Mouse (Mus musculus): ENCODE data around the gene Ptk6.

Gene Ptk6

DNA sequence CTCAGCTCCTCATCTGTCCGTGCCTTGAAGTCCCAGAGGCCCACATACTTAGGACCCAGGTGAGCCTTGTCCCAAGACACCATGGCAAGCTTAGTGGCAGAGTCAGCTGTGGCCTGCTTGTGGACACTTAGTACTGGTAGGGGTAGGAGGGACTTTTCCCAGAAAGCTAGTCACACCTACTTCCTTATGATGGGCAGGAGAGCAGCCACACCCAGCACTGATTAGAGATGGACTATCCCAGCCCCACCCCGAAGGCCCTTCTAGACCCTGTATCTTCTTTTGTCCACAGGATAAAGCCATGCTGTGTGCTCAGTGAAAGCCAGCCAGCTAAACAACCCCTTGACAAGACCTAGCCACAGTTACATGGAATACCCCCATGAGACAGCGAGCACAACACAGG, at the start of gene Ptk6:
Gene Ptk6, minus strand, starts transcription at position 368 of the 400 bp plus-strand sequence.
- DNase-seq (ENCODE audit: low spot score in 2 of 2), result no peak

DNA sequence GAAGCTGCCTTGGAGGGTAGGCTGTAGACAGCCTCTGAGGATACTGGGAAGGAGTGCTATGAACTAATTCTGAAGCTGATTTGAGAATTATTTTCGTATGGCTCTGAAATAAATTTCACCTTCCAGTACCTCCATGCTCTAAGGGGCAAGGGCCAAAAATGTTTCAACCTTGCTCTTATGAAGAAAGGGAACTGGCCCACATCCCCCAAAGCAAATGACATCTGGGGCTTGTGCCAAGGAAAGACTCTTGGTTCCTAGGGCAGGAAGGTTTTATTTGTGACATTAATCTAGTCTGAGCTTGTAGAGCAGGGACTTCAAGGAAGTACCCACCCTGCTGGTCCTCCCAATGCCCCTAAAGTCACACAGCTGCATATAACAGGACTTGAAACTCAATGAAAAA, 49.3 kb upstream of the Ptk6 start:
- DNase-seq (ENCODE audit: low spot score in 2 of 2), result no peak

DNA sequence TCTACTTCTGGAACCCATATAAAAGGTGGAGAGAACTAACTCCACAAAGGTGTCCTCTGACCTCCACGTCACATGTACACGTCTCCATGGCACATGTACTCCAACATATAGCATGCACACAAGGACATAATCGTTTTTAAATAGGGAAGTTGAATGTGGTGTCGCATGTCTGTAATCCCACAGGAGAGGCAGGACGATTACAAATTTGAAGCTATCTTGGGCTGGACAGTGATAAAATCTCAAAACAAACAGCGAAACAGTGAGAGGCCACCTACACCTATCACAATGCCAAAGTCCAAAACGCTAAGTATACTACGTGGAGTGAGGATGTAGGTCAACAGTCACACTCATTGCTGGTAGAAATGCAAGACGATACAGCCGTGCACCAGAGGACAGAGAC, 46.6 kb upstream of the Ptk6 start:
- no peak for DNase-seq (ENCODE audit: low spot score in 2 of 2)

DNA sequence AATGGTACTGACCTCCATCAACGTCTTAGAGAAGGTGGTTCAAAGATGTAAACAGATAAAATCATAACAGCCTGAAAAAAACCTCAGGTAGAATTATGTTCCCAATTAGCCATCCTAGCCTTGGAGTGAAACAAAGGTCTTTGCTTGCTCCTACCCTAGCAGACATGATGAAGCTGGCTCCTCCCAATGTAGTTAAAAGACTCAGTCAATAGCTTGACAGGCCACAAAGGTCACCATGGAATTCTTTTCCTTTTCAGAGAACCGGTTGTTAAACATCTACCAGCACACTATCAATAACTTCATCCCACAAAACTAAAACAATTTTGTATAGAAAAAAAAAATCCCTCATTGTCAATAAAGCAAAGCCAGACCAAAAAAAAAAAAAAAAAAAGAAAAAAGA, 42.4 kb upstream of the Ptk6 start:
- no peak for DNase-seq (ENCODE audit: low spot score in 2 of 2)

DNA sequence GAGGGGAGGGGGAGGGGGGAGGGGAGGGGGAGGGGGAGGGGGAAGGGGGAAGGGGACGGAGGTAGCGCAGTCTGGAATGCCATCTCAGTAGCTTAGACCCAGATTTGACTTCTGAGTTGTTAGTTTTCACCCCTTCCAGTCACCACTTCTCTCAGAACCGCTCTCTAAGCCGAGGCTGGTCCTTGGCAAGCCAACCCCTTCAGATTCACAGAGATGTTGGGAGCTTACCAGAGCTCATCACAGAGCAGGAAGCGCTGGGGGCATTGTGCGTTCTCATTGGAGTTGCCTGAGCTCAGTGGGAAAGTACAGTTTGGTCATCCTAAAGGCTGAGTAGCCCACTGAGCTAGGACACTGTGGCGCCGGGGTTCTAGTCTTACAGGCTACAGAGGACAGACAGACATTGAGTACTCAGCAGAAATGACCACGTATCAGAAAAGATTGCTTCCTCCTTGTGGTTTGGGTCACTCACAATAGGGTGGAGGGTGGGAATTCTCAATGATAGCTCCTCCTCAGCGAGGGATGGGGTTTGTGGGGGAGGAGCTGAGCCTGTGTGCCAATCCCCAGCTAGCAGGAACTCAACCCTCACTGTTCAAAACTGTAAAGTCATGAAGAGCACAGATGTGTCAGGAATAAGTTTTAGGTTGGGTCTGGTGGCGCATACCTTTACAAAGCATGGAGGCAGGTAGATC, 41.3 kb upstream of the Ptk6 start:
- DNase-seq (ENCODE audit: low spot score in 2 of 2), result no peak

DNA sequence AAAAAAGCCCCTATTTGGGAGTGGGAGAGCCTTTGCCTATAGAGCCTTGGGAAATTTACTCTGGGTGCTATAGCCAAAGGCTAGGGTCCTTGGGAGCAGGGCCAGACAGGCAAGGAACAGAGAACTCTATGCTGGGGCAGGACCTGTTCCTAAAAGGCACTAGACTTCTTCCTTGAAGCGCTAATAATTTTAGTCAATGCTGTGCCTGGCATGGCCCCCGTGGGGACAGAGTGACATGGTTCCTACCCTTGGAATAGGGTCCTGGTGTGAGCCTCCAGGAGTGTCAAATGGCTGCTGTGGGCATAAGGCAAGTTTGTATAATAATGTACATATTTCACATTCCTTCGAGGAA, 39.7 kb upstream of the Ptk6 start:
- DNase-seq (ENCODE audit: low spot score in 2 of 2), result no peak

DNA sequence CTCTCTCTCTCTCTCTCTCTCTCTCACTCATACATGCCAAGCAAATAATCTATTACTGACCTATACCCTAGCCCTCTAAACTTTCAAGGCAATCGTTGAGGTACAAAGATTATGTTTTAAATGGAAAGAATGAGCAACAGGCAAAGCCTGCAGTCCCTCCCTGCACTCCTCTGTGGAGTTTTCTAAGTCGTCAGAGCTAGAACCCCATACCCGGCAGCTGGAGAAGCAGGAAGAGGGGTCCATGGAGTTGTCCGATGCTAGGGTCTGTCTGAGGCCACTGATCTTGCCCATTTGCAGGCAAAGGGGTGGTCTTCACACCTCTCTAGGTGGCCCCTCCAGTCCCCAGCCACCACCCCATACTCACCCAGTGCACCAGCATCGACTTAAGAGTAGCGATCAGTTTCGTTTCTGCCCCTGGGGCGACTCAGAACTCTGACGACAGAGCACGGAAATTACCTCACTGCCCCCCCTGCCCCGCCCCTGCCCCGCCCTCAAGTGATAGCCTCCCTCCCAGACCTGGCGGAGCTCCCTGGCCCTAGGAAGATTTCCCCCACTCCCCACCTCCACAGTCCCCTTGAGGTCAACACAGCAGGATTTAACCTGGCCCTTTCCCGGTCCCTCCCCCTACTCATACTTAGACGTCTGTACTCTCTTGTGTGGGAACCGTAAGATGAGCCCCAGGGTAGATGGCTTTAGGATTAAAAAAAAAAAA, 39.2 kb upstream of the Ptk6 start, which contains the start of gene Helz2:
Gene Helz2, minus strand, starts transcription at position 426 of the 712 bp plus-strand sequence.
- DNase-seq (ENCODE audit: low spot score in 2 of 2), result no peak

DNA sequence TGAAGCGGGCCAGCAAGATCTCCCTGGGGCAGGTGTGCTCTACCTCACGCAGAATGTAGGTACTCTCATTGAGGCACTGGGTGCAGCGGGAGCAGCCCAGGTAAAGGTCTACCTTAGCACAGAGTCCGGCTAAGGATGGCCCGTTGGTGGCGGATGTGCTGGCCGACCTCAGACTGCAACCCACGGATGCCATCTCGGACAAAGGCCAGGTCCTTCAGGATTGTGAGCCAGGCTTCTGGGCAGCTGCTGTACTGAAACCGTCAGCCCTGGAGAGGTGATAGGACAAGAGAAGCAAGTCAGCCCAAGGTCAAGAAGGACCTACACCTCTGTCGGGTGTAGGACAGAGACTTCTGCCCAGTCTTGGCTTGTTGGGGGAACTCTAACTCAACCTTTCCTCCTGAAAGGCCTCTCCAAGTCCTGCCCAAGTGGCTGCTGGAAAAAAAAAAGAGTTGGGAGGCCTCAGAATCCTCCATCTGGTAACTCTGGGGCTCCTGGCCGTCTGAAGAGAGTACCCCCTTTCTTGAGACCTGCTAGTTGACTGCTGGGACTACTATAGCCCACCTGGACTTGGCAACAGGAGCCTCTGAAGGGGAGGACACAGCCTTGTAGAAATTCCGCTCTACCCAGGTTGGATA, 38.3 kb upstream of the Ptk6 start:
- DNase-seq (ENCODE audit: low spot score in 2 of 2), result no peak

DNA sequence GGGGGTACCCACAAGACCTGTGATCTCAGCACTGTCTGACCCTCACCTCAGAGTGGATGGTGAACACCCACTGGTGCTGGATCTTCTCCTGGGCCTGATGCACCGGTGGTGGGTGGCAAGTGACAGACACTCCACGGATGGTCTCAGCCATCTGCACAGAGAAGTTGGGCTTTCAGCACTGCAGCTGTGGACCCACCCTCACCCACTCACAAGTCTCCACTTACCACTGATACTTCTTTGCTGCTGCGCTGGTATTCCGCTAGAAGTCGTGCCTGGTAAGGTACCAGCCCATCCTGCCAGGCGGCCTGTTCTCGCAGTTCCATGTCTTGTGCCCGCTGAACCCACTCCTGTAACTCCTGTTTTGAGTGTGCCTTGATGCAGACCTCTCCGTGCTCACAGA, 36.7 kb upstream of the Ptk6 start:
- DNase-seq (ENCODE audit: low spot score in 2 of 2), result peak in 1 of 2 experiments; percentile 8

DNA sequence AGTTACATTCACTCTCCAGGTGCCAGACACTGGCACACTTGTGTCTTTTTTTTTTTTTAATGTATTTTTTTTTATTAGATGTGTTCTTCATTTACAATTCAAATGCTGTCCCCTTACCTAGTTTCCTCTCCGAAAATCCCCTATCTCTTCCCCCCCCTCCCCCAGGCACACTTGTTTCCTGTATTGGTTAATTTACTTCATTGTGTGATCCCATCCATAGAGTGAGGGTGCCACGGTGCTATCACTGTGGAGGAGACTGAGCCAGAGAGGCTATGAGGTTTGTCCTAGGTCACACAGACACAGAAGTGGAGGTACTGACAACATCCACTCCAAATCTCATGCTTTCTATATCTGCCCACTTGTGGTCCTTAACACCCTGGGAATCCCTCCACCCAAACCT, 36.3 kb upstream of the Ptk6 start:
- no peak for DNase-seq (ENCODE audit: low spot score in 2 of 2)

DNA sequence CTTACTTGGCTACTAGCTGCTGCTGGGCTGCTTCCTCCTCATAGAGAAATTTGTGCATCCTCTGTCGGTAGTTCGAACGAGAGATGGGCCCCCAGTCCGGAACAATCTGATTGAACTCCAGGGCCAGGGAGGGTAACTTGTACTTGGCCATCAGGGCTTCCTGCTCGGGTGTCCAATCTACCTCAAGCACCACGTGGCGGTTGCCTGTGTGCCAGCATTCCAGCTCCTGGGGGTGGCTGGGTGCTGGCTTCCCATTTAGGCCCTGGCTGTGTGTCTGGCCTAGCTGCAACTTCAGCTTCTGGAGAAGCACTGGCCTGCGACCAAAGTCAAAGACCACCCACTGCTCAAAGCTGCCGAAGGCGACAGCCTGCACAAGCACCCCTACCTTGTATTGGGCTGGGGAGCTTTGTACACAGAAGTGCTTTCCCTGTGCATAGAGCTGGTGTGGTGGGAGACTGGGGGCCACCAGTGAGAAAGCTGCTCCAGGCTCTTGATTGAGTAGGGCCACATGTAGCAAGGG, 35.6 kb upstream of the Ptk6 start:
- DNase-seq (ENCODE audit: low spot score in 2 of 2), result no peak

DNA sequence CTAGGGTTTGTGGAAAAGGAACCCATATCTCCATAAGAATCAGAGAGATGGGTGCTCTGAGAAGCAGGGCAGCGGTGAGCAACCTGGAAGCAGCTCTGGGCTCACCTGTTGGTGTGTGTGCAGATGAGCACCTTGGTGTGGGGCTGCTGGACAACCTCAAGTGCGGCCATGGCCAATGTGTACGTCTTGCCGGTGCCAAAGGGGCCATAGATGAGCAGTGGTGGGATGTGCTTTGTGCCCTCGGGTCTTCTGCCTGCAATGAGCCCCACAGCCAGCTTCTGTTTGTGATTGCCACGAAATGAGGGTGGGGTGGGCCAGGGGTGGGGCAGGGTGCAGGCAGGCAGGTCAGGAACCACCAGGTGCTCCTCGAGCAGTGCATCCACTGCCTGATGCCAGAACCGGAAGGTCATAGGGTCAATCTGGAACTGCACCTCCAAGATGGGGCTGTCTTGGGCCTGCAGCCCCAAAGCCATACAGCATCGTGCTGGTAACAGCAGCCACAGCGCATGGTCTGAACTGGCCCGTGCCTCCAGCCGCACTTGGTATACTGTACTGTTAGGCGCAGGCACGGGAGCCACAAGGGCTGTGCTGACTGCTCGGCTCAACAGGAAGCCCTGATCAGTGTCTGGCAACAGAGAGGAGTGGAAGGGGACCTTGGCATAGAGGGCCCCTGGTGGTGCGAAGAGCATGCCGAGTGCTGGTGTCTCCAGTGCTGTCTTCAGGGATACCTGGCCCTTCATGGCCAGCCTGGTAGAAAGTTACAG, 34.8 kb upstream of the Ptk6 start:
- DNase-seq (ENCODE audit: low spot score in 2 of 2), result no peak

DNA sequence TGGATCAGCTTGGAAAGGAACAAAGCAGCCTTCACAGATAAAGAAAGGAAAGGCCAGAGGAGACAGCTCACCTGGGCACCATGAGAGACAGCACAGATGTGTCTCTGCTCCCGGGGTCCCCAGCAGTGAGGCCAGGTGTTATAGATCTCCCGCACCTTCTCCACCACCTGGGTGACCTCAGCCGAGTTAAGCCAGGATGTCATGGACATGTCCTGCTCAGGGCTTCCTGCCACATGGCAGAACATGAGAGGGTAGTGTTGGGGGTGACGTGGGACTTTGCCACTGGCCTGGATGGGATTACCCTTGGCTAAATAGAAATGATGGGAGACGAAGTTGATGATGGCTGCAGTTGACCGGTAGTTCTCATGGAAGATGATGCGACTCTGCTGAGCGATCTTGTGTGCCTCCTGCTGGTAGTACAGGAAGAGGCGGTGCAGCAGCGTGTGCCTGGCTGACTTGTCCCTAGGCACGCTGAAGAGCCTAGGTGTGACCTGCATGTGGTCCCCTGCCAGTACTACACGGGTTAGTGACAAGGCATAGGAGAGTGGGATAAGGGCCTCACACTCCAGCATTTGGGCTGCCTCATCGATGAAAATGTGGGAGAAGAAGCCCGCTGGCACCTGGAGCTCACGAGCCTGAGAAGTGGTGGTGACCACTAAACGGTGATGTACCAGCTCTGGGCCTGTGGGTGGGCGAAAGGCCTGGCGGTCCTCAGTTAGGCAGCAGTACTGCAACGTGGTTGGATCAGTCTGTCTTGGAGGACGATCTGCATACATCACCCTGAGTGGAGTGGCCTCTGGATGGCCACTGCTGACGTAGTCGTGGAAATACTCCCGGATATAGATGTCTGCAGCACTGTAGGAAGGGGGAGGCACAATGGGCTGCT, 33.3 kb upstream of the Ptk6 start:
- no peak for DNase-seq (ENCODE audit: low spot score in 2 of 2)

DNA sequence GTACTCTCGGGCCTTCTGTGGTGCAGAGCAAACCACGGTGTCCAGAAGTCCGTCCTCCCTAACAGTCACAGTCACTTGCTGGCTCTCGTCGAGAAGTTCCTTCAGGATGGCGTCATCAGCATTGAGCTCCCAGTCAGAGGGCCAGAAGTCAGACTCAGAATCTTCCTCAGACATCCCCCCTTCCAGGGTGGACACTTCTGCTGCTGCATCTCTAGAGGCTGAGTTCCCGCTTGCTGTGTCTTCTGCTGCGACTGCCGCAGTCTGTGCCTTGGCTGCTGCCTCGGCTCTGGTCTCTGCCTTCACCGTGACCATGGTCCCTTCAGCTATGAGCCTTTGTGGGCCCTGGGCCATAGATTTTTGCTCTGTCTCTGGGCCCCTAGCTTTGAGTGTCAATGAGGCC, 32.1 kb upstream of the Ptk6 start:
- no peak for DNase-seq (ENCODE audit: low spot score in 2 of 2)

DNA sequence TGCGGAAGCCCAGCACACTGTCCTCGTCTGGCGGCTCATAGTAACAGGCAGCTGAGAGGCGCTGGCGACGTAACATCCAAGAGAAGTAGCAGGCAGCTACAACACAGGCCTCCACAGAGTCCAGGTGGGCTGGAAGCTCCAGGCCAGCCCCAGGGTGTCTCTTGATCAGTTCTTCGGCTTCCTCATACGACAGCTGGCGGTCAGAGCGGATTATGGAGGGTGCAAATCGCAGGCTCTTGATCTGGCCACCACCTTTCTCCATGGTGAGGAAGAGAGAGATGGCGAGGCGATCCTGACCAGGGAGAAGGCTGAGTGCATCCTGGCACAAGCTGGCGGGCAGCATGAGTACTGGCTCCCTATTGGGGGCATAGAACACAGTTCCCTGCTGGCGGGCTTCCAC, 30.9 kb upstream of the Ptk6 start:
- DNase-seq (ENCODE audit: low spot score in 2 of 2), result no peak

DNA sequence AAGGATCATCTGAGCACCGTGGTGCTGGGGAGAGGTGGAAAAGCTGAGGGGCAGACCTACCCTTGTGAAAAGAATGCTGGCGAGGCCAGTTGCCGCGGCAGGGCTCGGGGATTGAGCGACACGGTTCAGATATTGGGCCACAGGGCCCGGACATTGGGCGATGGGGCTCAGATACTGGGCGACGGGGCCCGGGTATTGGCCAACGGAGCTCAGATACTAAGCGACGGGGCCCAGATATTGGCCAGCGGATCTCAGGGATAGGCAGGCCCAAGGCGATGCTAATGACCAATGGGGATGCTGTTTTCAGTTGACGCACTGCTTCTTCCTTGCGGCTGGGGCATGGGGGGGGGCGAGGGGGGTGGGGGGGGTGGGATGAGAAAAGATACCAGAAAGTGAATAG, 28.6 kb upstream of the Ptk6 start:
- DNase-seq (ENCODE audit: low spot score in 2 of 2), result no peak

DNA sequence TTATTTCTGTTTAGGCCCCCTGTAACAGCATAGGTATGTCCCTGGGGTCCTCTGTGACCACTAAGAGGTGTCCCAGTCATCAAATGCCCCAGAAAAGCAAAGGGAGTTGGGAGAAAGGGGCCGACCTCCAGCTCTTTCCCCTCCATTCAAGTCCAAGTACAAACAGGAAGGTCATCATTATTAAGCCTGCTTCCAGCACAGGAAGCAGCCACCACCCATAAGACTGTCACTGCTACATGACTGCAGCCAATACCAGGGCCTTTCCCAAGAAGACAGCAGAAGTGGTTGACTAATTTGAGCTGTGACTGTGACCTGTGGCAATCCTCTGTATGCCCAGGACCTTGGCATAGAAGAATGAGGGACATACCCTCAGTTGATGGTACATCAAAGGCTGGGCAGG, 25.7 kb upstream of the Ptk6 start:
- no peak for DNase-seq (ENCODE audit: low spot score in 2 of 2)

DNA sequence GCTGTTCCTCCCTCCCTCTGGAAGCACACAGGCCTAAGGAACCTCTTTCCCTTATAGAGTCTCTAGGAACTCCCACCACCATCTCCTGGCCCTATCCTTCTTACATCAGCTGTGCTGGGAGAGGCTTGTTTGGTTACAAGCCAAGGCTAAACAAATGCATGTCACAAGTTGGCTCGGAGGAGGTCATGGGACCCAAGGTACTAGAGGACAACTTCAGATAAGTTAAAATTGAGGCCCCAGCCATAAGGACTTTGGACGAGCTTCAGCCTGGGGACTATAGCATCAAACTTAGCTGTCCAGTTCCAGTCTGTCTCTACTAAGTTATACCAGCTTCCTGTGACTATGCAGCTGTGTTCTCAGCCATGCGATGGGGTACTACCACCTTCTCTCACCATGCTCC, 24.5 kb upstream of the Ptk6 start:
- no peak for DNase-seq (ENCODE audit: low spot score in 2 of 2)

DNA sequence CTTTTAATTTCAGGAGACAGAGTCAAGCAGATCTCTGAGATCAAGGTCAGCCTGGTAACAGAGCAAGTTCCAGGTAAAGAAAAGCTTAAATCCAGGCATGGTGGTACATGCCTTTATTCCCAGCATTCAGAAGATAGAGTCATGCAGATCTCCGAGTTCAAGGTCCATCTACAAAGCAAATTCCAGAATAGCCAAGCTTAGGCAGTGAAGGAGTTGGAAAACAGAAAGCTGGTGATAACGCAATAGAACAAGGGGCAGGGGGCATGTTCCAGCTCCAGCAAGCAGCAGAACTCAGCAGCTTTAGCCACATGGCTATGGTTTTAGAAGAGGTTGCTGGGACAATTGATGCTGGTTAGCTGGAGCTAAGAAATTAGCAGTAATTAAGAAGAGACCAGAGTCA, 22.4 kb upstream of the Ptk6 start:
- DNase-seq (ENCODE audit: low spot score in 2 of 2), result no peak

DNA sequence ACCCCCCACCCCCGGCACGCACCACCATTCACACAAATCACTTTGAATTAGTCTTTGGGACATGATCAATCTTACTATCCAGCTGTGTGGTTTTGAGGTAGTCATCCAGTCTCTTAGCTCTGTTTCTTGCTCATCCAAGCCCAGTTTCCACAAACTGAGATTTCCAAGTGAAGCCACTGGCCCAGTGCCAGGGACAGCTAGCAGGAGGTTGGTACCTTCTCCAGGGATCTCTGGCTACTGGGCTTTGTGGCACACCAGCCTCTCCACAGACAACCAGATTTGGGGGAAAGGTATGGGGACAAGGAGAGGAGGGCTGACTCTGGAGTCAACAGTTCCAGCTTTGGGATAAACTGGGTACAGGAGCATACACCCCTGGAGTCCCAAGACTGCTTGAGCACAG, 17.8 kb upstream of the Ptk6 start:
- DNase-seq (ENCODE audit: low spot score in 2 of 2), result no peak

DNA sequence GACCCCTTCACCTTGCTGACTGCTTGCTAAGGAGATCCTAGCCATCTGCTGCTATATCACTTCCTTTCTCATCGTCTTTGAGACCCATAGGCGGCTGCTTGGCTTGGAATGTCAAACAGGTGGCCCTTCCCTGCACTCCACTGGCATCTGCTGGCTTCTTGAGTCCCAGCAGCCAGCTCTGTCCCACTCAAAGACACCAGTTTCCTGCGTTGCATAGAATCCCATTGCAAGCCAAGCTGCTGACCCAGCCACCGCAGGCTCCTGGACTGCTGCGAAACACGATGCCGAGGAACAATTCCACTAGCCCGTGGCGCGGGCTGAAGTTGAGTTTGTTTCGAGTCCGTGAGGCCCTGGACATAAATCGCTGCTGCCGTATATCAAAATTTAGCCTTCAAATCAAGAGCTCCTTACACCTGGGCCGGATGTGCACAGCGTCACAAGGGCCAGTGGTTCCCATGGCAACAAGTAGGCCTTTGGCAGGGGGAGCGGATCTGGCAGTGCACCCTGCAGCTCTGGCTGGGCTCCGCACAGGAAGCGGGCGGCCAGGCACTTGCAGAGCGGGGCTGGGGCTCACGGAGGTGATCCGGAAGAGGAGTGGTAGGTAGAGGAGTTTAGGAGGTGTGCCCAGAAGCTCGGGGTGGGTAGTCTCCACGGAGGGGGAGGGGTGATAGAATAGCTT, 17.1 kb upstream of the Ptk6 start, which contains the start of gene Fndc11:
Gene Fndc11, plus strand, starts transcription at position 476 of the 679 bp plus-strand sequence.
- peak; percentile 25 to 46 for DNase-seq (ENCODE audit: low spot score in 2 of 2)
